Mouse (Mus musculus): ENCODE data around the gene Herc4. TPM values are rescaled to one million over a fixed set of nuclear protein-coding genes. Genes with fewer than 3 reads are reported as not detected.

The Herc4 gene
- total RNA-seq (2021) = 10 to 100 TPM; 52.7 to 54.9 TPM
- long read RNA-seq, experiment 1, transcript Herc4-208 (26 exons, 3,914 nt) = major isoform, 10 of 25 reads
- long read RNA-seq, experiment 1, partial matches to known transcripts = 0 of 25 reads
- long read RNA-seq, experiment 1, other reads (novel, unspliced or antisense) = 11 of 25 reads
- long read RNA-seq, experiment 2, transcript Herc4-208 (26 exons, 3,914 nt) = major isoform, 13 of 23 reads
- long read RNA-seq, experiment 2, partial matches to known transcripts = 2 of 23 reads
- long read RNA-seq, experiment 2, other reads (novel, unspliced or antisense) = 6 of 23 reads

DNA sequence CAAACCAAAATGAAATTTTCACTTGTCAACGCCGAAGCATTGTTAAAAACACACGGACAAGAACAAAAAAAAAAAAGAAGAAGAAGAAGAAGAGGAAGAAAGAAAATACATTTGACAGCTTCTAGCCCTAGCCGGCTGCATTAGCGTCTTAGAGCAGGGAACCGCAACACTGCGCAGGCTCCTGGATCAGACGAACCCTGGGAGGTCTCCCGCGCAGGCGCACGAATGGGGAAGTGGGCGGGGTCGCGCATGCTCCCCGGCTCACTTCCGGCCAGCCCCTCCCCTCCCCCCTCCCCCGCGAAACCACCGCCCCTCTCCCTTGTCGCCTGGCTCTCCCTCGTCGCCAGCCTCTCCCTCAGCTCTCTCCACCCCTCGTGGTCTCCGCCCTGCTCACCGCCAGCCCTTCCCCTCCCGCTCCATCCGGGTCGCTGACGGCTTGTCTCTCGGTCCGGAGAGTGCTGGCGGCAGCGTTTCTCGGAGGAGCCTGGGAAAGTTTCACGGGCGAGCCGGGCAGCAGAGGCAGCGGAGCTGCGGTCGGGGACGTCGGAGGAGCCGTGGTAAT, at the start of gene Herc4:
Gene Herc4, plus strand, starts transcription at position 318 of the 562 bp plus-strand sequence.
- Histone ChIP-seq H3K4me3 (peak within 1 kb of the TSS; percentile 98), H3K27ac (peak within 1 kb of the TSS; percentile 97)
- TF ChIP-seq CTCF (IDR thresholded peaks at IDR 0.05) = no peak
- peak; percentile 96 for DNase-seq (ENCODE audit: extremely low spot score in 1 of 2, low spot score in 2 of 2)
- intact Hi-C loops (cut with DNase I) = loop anchor here (2.0 to 10.0 kb wide), 3 partner anchors 87 to 219 kb away; partner anchors contain the start of genes Dnajc12, Hnrnph3, Pbld2 and Sirt1

DNA sequence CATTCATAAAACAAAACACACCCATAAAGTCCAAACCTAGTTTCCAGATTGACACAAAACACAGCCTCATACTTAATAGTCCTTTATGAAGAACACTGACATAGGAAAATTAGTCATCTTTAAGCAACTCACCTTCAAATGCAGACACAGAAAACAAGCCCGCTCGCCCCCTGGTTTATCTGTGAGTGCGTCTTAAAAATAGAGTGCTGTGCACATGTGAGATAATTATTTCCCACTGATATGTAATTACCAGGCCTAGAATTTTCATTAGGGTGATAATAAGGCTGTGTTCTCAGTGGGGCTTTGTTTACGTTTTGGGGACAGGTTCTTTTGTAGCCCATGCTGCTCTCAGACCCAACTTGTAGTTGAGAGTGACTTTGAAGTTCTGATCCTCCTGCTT, 44.6 kb upstream of the Herc4 start:
- intact Hi-C loops (cut with DNase I) = no loop called here
- no peak for DNase-seq (ENCODE audit: extremely low spot score in 1 of 2, low spot score in 2 of 2)
- no peak overlapping the region for H3K4me3 ChIP-seq
- TF ChIP-seq CTCF (IDR thresholded peaks at IDR 0.05) = no peak
- H3K27ac ChIP-seq = no peak overlapping the region

GRCm38 (mm10) chr10:63201534-63201933, 42.1 kb upstream of the Herc4 start:
- no peak overlapping the region for H3K27ac ChIP-seq
- intact Hi-C loops (cut with DNase I) = no loop called here
- TF ChIP-seq CTCF (IDR thresholded peaks at IDR 0.05) = no peak
- H3K4me3 ChIP-seq = no peak overlapping the region
- DNase-seq (ENCODE audit: extremely low spot score in 1 of 2, low spot score in 2 of 2) = no peak

DNA sequence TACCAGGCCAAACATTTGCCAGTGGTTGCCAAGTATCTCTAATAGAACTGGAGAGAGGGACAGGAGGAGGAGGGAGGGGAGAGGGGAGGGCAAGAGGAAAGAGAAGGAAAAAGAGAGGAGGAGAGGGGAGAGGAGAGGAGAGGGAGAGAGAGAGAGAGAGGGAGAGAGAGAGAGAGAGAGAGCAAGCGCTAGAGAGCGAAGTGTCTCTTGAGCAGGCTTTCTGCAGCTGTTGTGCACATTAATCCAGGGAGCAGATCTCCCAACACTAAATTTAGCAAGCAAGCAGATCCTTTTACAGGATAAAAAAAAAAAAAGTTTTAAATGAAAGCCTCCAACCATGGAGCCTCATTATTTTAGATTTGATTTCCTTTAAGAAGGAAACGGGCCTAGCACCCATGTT, 40.6 kb upstream of the Herc4 start:
- no peak for DNase-seq (ENCODE audit: extremely low spot score in 1 of 2, low spot score in 2 of 2)
- no peak for TF ChIP-seq CTCF (IDR thresholded peaks at IDR 0.05)
- Histone ChIP-seq H3K4me3 (no peak overlapping the region), H3K27ac (no peak overlapping the region)
- intact Hi-C loops (cut with DNase I) = no loop called here

DNA sequence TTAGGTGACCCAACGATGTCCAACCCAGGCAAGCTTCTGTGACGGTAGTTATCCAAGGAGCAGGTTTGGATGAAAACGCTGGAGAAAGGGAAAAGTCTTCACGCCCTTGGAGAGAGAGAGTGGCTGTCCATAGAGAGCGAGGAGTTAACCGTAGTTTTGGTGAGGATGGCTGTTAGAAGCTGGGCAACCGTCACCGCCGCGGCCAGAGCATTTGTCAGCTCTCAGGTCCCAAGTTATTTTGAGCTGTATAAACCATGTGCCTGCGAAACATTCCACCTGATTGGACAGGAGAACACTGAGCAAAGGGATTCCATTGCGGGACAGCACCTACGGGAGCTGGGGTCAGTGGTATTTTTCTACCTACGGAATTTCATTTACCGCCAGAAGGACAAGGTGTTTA, 39.9 kb upstream of the Herc4 start, which contains the start of gene Mypn:
Gene Mypn, minus strand, starts transcription at position 225 of the 400 bp plus-strand sequence.
- no peak for DNase-seq (ENCODE audit: extremely low spot score in 1 of 2, low spot score in 2 of 2)
- intact Hi-C loops (cut with DNase I) = no loop called here
- no peak for TF ChIP-seq CTCF (IDR thresholded peaks at IDR 0.05)
- Histone ChIP-seq H3K4me3 (no peak within 1 kb of the TSS), H3K27ac (no peak within 1 kb of the TSS)

GRCm38 (mm10) chr10:63208871-63209270, 34.7 kb upstream of the Herc4 start:
- no peak for DNase-seq (ENCODE audit: extremely low spot score in 1 of 2, low spot score in 2 of 2)
- TF ChIP-seq CTCF (IDR thresholded peaks at IDR 0.05) = no peak
- Histone ChIP-seq H3K4me3 (no peak overlapping the region), H3K27ac (no peak overlapping the region)
- intact Hi-C loops (cut with DNase I) = no loop called here

DNA sequence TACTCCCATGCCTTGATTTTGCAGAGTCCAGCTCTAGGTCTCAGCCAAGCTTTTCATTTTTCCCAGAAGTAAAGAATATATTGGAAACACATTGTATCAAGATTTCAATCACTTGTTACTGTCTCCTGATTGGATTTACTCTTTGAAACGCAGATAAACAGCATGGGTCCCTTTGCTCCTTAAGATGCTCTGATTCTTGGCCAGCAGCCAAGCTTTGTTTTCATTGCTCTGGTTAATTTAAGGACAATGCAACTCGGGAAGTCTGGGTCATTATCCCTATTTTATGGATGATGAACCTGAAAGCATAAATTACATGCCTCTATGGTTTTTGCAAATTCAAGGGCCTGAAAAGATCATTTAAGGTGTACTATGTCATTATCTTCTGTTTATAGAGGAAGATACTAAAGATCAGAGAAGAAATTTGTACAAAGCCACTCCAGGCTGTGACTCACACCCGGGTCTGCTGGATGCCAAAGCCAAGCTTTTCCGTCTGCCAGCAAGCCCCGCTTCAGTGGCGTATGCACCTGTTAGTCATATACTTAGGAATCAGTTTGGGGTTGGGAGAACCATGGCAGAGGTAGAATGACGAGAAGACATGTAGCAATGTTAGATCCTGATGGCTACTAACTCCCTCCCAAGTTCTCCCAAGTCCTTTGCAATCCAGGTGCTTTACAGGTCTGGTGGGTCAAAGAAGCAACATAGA, 22.4 kb upstream of the Herc4 start:
- Histone ChIP-seq H3K4me3 (no peak overlapping the region), H3K27ac (no peak overlapping the region)
- DNase-seq (ENCODE audit: extremely low spot score in 1 of 2, low spot score in 2 of 2) = no peak
- TF ChIP-seq CTCF (IDR thresholded peaks at IDR 0.05) = no peak
- intact Hi-C loops (cut with DNase I) = no loop called here

GRCm38 (mm10) chr10:63224341-63224740, 19.3 kb upstream of the Herc4 start:
- intact Hi-C loops (cut with DNase I) = no loop called here
- no peak for TF ChIP-seq CTCF (IDR thresholded peaks at IDR 0.05)
- DNase-seq (ENCODE audit: extremely low spot score in 1 of 2, low spot score in 2 of 2) = no peak
- Histone ChIP-seq H3K4me3 (no peak overlapping the region), H3K27ac (no peak overlapping the region)

DNA sequence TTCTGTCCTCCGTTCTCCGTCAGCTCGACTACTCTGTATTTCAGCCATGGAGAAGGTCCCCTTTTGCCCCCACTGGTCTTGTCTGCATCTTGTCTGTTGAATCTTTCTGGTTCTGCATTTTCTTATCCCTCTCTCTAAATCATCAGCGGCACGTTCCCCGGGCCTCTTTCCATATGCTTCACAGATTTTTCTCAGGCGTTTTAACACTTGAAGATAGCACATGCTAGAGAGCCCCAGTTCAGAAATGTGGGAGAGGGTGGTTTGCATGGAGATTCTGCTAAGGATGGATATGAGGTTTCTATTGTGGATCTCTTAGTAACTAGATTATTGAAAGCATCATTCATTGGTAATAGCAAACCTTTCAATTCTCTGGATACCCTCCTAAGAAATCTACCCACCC, 13.3 kb upstream of the Herc4 start:
- intact Hi-C loops (cut with DNase I) = no loop called here
- no peak for TF ChIP-seq CTCF (IDR thresholded peaks at IDR 0.05)
- no peak overlapping the region for H3K27ac ChIP-seq
- H3K4me3 ChIP-seq = no peak overlapping the region
- DNase-seq (ENCODE audit: extremely low spot score in 1 of 2, low spot score in 2 of 2) = no peak

- DNase-seq (ENCODE audit: extremely low spot score in 1 of 2, low spot score in 2 of 2) = no peak
- TF ChIP-seq CTCF (IDR thresholded peaks at IDR 0.05) = no peak; the same call in 1 of the 2 replicates
- H3K27ac ChIP-seq = no peak overlapping the region
- intact Hi-C loops (cut with DNase I) = no loop called here
- no peak overlapping the region for H3K4me3 ChIP-seq
Measured at GRCm38 (mm10) chr10:63230854-63231253, 12.8 kb upstream of the Herc4 start.

DNA sequence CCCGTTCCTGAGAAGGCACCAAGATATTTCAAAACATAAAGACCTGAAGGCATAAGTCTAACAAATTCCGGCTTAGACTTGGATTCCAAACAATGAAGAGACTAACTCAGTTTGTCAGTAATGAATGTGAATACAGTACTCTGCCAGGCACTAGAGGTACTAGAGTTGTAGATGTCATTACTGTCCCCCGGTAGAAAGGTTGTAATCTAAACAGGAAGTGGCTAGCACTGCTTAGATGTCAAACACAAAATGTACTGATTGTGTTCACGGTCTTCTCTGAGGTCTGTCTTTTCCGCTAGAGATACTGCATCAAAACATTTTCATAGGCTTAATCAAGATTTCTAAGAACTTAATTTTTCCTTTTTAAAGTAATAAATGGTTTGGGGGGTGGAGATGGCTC, 12.0 kb upstream of the Herc4 start:
- intact Hi-C loops (cut with DNase I) = no loop called here
- H3K27ac ChIP-seq = no peak overlapping the region
- no peak overlapping the region for H3K4me3 ChIP-seq
- no peak for DNase-seq (ENCODE audit: extremely low spot score in 1 of 2, low spot score in 2 of 2)
- TF ChIP-seq CTCF (IDR thresholded peaks at IDR 0.05) = no peak

DNA sequence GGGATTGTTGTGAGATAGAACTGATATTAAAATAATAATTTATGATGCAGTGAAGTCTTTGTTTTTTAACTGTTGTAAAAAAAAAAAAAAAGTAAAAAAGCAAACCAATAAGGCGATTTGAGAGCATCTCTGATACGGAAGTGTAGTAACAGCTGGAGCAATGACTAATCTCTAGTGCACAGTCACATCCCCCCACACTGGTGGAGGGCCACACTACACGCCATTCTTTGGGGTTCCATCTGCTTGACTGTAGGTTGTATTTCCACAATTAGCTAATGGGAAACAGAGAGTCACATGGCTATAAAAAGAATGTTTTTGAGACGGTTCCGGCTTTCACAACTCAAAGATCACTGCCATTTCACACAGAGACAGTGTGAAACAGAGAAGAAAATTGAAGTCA, 9.5 kb upstream of the Herc4 start:
- H3K4me3 ChIP-seq = no peak overlapping the region
- intact Hi-C loops (cut with DNase I) = loop anchor here (2.0 kb wide), 1 partner anchor 77 kb away; no protein-coding TSS in a partner anchor
- no peak for TF ChIP-seq CTCF (IDR thresholded peaks at IDR 0.05)
- H3K27ac ChIP-seq = no peak overlapping the region
- DNase-seq (ENCODE audit: extremely low spot score in 1 of 2, low spot score in 2 of 2) = peak in 1 of 2 experiments; percentile 25

Measured in left cerebral cortex, adult 2 months (tissue).